Mouse (Mus musculus): ENCODE measurements at regions not wholly inside any gene's neighbourhood (a gene's known extent, or its start where the extent isn't known, plus 50 kb on each side); places are given as distances from the start of the nearest gene placed in this dataset.

DNA sequence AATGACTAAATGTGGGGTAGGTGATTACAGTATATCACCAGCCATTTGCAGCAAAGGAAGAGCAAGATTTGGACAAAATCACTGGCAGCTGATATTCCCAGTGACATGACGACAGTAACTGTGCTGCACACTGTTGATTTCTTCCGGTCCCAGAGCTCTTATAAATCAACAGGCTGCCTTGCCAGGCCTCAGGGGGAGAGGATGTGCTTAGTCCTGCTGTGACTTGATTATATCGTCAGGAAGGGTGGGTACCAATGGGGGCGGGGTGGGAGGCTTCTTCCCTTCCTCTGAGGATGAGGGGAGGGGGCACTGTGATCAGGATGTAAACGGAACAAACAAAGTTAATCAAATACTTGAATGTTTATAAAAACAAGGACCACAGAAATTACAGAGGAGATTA, 110.9 kb upstream of the Kctd3 start:
- TF ChIP-seq POLR2A (IDR thresholded peaks at IDR 0.05; ENCODE audit: low read depth, low read length), result no peak
- no peak for TF ChIP-seq CTCF (IDR thresholded peaks at IDR 0.05; ENCODE audit: extremely low read depth, insufficient read depth, insufficient read length, insufficient replicate concordance)
